Mouse (Mus musculus) heart, adult 8-10 months (tissue): ENCODE data around the gene Ggta1. TPM values are rescaled to one million over a fixed set of nuclear protein-coding genes. Genes with fewer than 3 reads are reported as not detected.
A peak's percentile ranks its signal among the peaks of the same experiment; 100 is the strongest.

ENCODE experiments used
- DNase-seq: peaks from one replicate; pipeline ENCODE4 v3.0.0; 2022; ENCODE audit warnings: low spot score
- total RNA-seq, 4 experiments: library from RNA; stranded (reverse); gene quantifications; 2 replicates each; pipeline ENCODE4 v1.2.4; 2022

Ggta1 gene
- total RNA-seq, 4 experiments from 2014 or later = 9.9 to 18.2 (median 14.5) TPM

DNA sequence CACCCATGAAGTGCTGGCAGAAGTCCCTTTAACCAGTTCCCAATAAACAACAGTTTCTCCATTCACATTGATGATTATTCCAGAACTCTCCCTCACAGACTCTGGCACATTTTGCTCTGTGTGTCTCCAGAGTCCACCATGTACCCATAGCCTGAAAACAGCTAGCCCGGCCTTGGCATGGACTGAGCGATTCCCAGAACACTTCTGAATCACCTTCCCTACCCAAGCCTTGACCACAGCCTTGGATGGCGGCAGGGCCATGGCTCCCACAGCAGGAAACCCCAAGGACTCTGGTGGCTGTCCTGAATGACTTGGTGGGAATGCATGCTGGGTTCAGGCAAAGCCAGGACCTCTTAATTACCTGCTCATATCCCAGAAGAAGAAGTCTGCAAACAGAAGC is 22.6 kb downstream of the Ggta1 start:
- DNase-seq = no peak

DNA sequence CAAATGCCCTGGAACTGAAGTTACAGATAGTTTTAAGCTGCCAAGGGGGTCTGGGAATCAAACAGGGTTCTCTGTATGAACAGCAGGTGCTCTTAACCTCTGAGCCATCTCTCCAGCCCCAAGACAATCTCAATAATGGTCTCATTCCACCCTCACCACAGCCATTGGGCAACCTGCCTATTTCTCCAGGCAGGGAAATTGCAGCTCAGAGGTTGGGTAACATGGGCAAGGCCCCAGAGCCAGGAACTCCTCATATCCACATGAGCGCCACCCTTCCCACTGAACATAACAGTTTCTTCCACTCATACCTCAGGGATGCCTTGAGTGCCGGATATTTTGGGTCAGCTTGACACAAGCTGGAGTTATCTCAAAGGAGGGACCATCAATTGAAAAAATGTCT is 25.2 kb downstream of the Ggta1 start:
- no peak for DNase-seq

DNA sequence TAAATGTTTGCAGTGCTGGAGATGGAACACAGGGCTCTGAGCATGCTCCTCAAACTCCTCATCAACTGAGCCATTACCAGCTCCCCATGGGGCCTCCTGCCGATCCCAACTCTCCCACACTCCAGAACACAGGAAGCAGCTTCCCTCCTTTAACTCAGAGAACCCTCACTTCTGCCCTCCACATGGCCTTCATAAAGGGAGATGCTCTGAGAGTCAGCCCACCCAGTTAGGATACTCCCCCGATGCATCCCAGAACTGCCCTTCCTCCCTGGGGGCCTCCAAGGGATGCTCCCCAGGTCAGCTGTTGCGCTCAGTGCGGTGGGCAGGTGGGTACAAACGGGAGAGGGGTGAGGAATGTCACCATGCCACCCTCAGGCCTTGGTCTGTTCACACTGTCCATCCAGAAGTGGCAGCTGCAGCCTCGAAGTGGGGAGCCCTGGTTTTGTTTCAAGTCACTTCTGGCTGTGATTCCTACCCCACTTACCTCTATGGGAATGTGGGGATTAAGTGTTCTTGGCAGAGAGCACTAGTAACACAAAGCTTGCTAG is 28.4 kb downstream of the Ggta1 start:
- no peak for DNase-seq

DNA sequence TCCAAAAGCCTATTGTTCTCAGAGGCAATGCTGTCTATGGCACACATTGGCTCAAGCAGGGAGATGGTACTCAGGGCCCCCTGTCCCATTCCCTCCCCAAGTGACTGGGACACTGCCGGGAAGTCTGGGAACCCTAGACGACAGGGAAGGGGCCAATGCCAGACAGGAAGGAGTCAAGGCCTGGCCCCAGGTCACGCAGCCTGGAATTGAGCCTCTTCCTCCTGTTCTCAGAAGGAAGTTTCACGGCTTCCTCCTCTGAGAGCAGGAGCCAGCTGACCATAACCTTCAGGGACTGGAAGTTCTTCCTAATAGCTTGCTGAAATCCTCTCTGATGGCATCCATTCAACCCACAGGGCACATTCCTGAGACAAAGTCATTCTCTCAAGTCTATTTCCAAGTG is 29.6 kb downstream of the Ggta1 start:
- peak; percentile 72 for DNase-seq

DNA sequence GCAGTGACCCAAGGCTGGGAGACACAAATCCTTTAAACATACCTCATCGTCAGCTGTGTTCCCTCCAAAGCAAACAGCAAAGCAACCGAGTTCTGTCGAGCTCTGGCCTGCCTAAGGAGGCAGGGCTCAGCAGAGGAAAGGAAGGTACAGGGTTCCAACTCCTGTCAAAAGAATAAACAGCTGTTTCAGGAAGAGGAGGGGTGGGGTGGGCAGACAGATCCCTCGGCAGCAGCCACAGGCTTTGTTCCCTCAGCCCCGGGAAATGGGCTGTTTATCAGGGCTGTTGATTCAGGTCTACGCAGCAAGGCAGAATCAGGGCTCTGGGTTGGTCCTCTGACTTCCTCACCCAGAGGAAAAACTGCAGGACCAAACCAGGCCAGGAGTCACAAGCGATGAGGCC is 30.6 kb downstream of the Ggta1 start:
- peak; percentile 72 for DNase-seq

DNA sequence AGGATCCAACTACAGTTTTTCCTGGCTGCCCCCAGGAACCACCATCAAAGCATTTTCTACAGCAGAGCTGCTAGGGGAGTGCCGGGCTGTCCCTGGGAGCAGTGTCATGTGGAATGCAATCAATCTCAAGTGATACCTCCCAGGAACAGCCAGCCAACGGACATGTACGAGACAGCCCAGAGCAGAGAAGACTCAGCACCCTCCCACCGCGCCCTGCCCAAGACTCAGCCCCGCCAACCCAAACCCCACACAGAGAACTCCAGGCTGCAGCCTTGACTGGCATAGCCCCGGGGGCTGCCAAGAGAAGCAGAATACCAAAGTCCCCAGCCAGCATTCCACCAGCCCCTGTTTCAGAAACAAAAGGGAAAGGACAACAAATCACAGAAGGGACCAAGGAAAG is 31.0 kb downstream of the Ggta1 start:
- DNase-seq = no peak

DNA sequence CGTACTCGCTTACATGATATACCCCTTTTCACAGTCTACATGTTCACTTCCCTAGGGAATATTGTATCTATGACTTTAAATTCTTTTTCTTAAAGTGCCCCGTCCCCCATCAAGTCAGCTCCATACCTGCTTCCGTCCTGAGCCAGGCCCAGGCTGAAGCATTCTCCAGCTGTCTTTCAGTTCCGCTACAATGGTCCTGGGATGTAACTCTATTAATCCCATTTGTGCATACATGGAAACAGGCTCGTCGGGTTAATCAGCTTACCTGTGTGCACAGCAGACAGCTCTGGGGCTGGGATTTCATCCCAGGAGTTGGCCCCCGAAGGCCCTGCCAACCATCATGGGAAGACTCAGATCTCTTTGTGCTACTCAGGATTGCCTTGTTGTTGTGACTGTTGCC is 32.2 kb downstream of the Ggta1 start:
- DNase-seq = no peak

DNA sequence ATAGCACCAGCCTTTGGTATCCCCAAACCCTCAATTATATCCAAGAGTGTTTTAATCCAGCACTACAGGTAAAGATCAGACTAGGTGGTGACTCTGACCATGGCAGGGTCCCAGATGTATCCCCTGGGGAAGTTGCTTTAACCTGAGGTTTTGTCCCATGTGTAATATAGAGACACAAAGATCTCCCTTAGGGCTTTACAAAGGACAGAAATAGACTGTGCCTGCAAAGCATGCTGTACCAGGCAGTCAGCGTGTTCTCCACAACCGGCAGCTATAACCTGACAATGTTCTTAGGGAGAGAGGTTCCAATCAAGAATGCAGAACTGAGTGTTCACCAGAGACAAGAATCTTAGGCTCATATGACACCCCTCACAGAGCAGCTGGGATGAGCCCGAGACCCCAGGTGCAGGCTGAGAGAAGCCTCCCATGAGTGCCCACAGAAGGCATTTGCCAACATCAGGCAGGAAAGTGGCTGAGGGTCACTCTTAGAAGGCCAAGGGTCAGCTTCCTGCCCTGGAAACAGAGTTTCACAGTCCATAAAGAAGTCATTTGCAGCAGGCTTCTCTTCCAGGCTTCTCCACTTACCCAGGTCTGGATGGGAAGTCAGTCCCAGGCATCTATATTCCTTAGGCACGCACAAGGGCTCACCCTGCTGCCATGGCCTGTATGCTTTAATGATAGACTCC is 34.3 kb downstream of the Ggta1 start:
- DNase-seq = no peak

DNA sequence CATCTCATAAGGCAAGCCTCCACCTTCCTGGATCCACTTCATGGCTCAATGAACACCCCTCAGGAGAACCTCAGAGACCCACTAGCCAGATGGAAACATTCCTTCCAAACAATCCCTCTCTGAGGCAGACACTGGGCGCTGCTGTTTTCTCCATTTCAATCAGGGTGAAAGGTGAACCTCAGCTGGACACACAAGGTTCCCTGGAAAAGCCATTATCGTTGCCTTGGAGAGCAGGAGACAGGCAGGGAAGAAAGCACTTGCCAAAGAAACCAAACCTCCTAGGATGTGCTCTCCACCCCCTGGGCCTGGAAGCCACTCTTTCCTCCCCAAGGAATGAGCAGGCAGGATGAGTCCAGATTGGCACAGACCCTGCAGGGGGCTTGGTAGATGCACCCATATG is 35.5 kb downstream of the Ggta1 start:
- peak; percentile 86 for DNase-seq

DNA sequence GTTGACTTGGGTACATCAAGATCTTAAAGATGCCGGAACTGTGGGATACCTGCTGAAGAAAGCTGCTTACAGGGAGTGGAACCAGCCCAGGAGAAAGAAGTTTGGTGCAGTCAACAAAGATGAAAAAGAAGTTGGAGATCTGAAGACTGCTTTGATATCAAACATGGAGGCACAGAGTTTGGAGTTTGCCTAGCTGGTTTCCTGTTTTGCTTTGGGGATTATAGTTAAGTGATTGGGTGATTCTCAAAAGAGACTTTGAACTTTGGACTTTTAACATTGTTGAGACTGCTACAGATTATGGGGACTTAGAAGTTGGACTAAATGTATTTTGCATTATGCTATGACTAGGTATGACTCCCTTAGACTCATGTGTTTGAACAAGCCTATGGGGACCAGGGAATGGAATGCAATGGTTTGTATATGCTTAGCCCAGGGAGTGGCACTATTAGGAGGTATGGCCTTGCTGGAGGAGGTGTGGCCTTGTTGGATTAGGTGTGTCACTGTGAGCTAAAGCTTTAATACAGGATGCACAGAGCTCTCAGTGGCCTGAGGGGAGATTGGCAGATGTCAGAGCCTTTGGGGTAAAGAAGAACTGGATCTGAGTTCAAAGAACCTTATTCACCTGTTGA is 39.2 kb downstream of the Ggta1 start:
- DNase-seq = no peak

DNA sequence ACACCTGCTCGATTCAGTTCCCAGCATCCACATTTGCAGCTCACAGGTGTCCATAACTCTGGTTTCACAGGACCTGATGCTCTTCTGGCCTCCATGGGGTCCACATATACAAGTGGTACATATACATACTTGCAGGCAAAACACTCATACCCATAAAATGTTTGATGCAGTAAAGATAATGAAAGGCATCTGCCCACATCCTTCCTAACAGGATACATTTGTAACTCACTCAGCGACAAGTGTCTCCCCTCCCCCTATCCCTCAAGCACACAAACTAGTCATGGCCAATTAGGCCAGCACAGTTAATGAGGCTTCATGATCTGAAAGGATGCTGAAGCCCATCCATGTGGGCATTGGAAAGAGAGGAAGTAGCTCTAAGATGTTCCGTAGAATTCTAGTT is 40.6 kb downstream of the Ggta1 start:
- DNase-seq = no peak

DNA sequence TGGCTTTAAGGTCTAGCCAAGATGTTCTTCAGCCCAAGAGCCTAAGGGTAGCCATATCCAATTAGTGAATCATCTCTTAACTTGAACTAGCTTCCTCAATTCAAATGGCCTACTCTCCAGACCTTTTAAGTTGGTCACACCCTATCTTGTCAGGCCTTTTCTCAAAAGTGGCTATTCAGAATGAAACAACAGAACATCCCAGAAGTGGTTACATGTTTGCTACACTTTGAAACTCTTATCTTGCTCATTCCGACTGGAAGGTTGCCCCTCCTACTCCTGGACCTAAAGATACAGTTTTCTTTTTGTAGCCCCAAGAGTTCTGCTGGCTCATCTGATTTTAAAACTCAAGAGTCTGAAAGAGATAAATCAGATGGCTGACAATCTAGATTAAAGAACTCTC is 42.4 kb downstream of the Ggta1 start:
- no peak for DNase-seq

DNA sequence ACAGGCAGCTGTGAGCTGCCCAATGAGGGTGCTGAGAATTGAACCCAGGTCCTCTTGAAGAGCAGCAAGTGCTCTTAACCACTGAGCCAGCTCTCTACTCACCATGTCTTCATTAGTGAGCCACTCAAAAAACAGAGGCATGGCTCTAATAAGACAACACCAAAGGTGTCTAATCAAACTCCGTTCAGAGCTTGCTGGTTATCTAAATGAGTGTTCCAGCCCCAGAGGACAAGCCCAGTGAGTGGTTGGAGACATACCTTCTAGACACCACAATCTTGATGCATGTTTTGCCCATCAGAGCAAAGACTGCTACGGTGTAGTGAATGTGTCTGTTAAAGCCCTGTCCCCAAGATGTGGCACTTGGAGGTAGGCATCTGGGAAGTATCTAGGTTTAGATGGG is 43.4 kb downstream of the Ggta1 start:
- DNase-seq = no peak

DNA sequence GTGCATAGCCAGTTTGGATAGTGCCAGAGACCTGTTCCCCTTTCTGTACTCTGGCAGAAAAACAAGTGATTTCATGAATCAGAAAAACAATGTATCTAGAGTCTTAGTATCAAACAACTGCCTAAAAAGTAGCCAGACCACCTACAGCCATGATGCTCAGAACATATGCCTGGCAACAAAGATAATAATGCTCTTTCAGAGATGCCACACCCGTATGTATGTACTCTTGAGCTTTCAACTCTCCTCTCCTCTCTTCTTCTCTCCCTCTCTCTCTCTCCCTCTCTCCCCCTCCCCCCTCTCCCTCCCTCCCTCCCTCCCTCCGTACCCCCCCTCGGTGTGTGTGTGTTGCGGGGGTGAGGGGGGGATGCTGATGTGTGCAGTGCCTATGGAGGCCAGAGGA is 43.8 kb downstream of the Ggta1 start:
- no peak for DNase-seq

DNA sequence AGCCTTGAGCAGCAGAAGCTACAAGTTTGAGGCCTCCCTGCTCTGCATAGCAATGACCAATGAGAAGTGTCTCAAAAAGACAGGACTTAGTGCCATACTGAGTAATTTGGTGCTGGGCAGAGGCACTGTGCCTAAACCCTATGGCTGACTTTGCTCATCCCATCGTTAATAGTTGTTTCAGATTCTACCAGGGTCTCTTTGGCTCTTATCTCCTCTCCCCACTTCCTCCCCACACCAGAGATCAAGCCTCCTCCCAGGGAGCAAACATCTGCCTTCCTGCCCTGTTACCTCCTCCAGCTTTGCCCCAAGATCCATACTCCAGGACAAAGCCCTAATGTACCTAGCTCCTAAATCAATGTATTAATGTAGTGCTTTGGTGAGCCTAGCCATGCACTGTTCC is 45.8 kb downstream of the Ggta1 start:
- DNase-seq = no peak

DNA sequence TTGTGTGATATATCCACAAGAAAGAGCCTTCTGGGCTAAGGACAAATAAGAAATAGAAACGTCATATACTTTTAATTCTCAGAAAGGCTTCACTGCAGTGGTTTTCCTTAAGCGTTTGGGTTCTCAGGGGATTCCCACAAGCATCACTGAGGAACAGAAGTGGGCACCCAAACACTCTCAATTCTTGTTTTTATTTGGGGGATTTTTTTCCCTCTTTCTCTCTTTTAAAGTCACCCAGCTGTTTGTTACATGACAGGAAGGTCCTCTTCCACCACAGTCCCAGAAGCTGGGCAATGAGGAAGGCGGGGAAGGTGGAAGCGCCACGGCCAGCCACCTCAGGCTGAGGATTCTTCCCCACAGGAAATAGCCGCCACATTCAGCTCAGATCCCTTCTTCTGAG is 46.6 kb downstream of the Ggta1 start:
- no peak for DNase-seq

DNA sequence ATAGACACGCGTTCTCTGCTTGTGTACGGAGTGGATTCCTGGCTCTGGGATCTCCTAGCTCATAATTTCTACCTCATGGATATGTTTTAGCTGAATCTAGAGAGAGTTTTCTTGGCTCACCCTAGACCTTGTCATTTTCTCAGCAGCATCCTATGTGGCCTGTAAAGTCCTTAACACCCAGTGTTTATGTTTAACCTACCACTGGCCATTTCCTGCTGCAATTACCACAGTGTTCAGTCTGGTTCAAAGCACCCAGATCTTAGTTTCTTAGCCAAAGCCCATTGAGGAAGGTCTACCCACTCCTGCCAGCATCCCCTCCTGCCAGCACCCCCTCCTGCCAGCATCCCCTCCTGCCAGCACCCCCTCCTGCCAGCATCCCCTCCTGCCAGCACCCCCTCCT is 50.2 kb downstream of the Ggta1 start:
- DNase-seq = no peak

DNA sequence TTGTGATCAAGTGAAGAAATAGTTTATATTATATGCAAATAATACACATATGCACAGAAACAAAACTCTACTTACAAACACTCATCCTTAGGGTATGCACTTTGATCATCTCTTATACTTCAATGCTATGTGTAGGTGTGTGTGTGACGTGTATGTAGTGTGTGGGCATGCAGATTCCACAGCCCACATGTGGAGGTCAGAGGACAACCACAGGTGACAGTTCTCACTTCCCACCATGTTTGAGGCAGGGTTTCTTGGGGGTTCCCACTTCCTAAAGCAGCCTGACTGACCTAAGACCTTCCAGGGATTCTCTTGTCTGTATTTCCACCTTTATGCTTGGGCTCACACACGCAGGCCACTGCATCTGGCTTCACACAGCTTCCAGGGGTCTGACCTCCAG is 50.8 kb downstream of the Ggta1 start:
- no peak for DNase-seq

DNA sequence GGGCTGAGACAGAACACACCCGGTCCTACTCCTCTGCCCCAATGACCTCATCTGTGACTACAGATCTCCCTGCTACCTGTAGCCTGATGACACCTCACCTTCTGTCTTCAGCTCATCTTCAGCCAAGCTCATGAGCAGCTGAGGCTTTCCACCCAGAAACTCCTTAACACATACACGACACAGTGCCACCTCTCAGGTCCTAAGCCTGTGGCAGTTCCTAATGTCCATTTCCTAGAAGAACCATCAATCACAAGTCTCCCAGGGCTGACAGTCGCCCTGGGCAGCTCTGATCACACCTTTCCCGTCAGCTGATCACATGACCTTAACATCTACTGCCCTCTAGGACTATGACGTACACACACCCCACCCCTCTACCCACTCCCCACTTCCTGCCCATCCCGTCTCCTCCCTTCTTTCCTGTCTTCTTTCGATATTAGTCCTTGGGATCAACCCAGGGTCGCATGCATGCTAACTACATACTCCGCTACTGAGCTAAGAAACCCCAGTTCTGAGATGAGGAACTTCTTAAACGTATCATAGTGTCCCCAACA is 51.3 kb downstream of the Ggta1 start:
- no peak for DNase-seq

DNA sequence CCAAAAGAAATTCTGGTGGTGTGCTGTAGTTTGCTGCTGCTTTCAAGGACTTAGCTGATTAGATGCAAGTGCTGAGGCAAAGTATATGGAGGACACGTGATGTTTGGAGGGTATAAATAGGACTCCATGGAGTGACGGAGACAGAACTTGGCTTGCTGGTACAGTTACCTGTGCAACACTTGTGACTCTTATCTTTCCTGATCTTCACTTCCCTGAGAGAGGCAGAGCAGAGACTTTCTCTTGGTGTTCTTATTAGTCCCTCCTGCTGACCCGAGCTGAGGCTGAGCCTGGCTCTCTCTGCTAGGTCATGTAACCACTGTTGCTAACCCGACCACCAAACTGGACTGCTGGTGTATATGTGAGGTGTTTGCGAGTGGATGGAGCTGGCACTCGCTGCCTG is 53.6 kb downstream of the Ggta1 start:
- no peak for DNase-seq

DNA sequence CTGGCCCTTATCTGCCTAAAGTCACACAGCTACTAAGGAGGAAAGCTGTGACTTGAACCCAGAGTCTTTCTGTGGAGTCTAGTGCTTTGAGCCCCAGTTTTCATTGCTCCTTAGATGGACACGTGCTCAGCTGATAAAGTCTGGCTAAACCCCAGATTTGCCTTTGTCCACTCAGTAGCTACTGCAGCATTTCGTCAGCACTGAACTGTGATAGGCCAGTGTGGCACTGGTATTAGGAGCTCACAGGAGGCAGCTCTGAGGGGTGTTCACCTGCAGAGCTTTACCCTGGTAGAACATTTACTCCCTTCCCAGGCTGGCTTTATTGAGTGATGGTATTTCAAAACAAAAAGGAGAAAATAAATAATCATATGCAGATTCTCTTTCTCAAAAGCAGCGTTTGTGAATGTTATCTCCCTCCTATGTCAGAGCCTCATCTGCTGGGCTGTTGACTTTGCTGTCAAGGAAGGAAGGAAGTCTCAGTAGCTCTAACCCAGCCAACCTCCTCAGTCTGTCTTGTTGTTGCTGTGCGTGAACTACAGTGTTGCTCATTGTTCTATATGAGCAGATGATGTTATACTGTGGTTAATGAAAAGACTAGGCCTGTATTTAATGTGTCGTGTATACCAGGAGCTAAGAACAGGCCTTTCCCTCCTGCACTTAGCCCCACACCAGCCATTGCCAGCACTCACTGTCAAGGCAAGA is 54.5 kb downstream of the Ggta1 start:
- DNase-seq = no peak

DNA sequence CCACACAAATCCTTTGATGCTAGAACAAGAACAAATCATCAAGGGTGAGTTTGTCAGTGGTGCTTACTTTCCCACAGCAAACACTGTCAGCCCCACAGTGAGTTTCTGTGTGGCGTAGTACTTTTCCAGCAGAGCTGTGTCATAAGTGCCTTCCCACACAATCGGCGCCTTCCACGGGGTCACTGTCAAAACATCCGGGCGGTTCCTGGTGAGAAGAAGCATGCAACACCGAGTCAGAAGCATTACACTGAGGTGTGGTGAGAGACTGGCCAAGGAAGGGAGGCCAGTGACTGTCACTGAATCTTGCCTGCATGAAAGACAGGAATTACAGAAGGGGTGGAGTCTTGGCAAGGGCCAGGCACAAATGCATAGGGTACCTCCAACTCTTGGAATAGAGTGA is 55.2 kb downstream of the Ggta1 start:
- DNase-seq = no peak

DNA sequence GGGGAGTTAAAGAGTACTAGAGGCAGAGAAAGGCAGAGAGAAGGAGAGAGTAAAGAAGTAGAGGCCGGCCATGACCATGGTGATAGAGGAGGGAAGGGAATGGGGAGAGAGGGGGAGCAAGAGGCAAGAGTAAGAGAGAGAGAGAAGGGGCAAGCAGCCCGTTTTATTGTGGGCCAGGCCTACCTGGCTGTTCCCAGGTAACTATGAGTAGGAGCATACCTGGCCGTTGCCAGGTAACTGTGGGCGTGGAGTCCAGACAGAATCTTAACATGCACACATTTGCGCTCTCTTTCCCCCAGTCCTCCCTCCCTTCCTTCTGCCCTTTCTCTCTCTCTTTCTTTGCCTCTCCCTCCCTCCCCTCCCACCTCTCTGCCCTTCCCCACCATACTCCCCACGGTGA is 55.8 kb downstream of the Ggta1 start:
- DNase-seq = no peak
